In genomic region chr12:40341443-40341842, GRCm38 (mm10) we compare ENCODE assay signal across 16 mouse cellular contexts.
DNase-seq lines count a peak whose midpoint lies in the region; ATAC-seq and TF ChIP-seq lines count a peak whose summit lies in the region.
"Had no signal": no experiment of that assay in that cellular context is flagged by ENCODE, and none has a peak within 500 bp of the region (broad histone marks: within the 10 kb centered on the region; RNA-seq: fewer than 3 reads in every experiment).

No protein-coding gene starts in this region.

- no peaks in the 10 kb centered on the region for H3K9me3 ChIP-seq in heart, embryonic 15.5 days (replicated peaks)
- H3K9me3 ChIP-seq in lung, postnatal 0 days (ENCODE audit: low read length): no peaks in the 10 kb centered on the region
- H3K9me3 ChIP-seq: embryonic facial prominence, embryonic 12.5 days; G1E had no signal

- H3K4me3 ChIP-seq in heart, embryonic 15.5 days: no peak overlapping the region
- no peak overlapping the region for H3K4me3 ChIP-seq in lung, postnatal 0 days (ENCODE audit: low read depth, low read length)
- H3K4me3 ChIP-seq: embryonic facial prominence, embryonic 12.5 days had no signal

- no peak overlapping the region for H3K9ac ChIP-seq in heart, embryonic 15.5 days
- no peak overlapping the region for H3K9ac ChIP-seq in lung, postnatal 0 days (replicated peaks; ENCODE audit: low read depth)
- H3K9ac ChIP-seq: embryonic facial prominence, embryonic 12.5 days; forebrain, postnatal 0 days; liver, embryonic 14.5 days had no signal

- TF ChIP-seq EP300 in lung, postnatal 0 days (IDR thresholded peaks at IDR 0.05): no peak; the same call in 1 of the 2 replicates

- H3K4me1 ChIP-seq in heart, embryonic 15.5 days (replicated peaks): peaks cover 23% of the 10 kb centered on the region
- H3K4me1 ChIP-seq in lung, postnatal 0 days (ENCODE audit: insufficient read depth, low read depth, low read length): no peaks in the 10 kb centered on the region
- H3K4me1 ChIP-seq: embryonic facial prominence, embryonic 12.5 days had no signal

- no peak for TF ChIP-seq CTCF in lung, postnatal 0 days (IDR thresholded peaks at IDR 0.05)

- H3K27ac ChIP-seq in heart, embryonic 15.5 days: 0 out of 2 replicates have a peak overlapping the region, but pooled peaks have one; percentile 27
- H3K27ac ChIP-seq in lung, postnatal 0 days (ENCODE audit: low read length): no peak overlapping the region
- H3K27ac ChIP-seq: embryonic facial prominence, embryonic 12.5 days; liver, embryonic 14.5 days had no signal

- WGBS in heart, embryonic 15.5 days: 28% methylated on average over 5 of the region's 5 CpGs
- WGBS in lung, postnatal 0 days: 33% methylated on average over 5 of the region's 5 CpGs

- H3K4me2 ChIP-seq in heart, embryonic 15.5 days: no peak overlapping the region
- H3K4me2 ChIP-seq in lung, postnatal 0 days (replicated peaks; ENCODE audit: low read depth, low read length): no peak overlapping the region
- H3K4me2 ChIP-seq: embryonic facial prominence, embryonic 12.5 days had no signal

- H3K27me3 ChIP-seq in heart, embryonic 15.5 days: no peaks in the 10 kb centered on the region
- H3K27me3 ChIP-seq in lung, postnatal 0 days (replicated peaks; ENCODE audit: insufficient read depth, low read length): no peaks in the 10 kb centered on the region
- H3K27me3 ChIP-seq: embryonic facial prominence, embryonic 12.5 days had no signal

- no peaks in the 10 kb centered on the region for H3K36me3 ChIP-seq in heart, embryonic 15.5 days
- no peaks in the 10 kb centered on the region for H3K36me3 ChIP-seq in lung, postnatal 0 days (ENCODE audit: insufficient read depth, low read length)
- H3K36me3 ChIP-seq: embryonic facial prominence, embryonic 12.5 days had no signal

- DNase-seq in heart, adult 11 months: no peak
- DNase-seq in lung, postnatal 0 days (ENCODE audit: low spot score): peak; percentile 36
- no peak for DNase-seq in lung, postnatal 4 days
- peak; percentile 29 for DNase-seq in kidney, postnatal 10 days
- DNase-seq in right cerebral cortex, postnatal 4 days: no peak
- DNase-seq in MN1 (ENCODE audit: low spot score): no peak
- DNase-seq: adrenal gland, postnatal 36 days; cerebellum, postnatal 10 days; forebrain, postnatal 0 days; gastrocnemius, postnatal 10 days had no signal

- no peak for ATAC-seq in heart, embryonic 15.5 days (replicated peaks; ENCODE audit: insufficient number of reproducible peaks, insufficient read depth, low FRiP score, low read depth)
- peak; percentile 64 for ATAC-seq in lung, postnatal 0 days
- ATAC-seq: activated CD4-positive, CD25-positive, alpha-beta regulatory T cell, adult 4 months; forebrain, postnatal 0 days; midbrain, embryonic 16.5 days had no signal

Comparison
In these comparisons a context has a peak if more than half of its experiments do, and no peak if none do; other contexts are left out.
1. DNase-seq: peak in lung, postnatal 0 days (single experiment) and kidney, postnatal 10 days (single experiment); none in heart, adult 11 months (single experiment), lung, postnatal 4 days (0 of 2), right cerebral cortex, postnatal 4 days (single experiment) and MN1 (single experiment).